Comparison of ENCODE assay signal across 9 mouse cellular contexts in the genomic region with DNA sequence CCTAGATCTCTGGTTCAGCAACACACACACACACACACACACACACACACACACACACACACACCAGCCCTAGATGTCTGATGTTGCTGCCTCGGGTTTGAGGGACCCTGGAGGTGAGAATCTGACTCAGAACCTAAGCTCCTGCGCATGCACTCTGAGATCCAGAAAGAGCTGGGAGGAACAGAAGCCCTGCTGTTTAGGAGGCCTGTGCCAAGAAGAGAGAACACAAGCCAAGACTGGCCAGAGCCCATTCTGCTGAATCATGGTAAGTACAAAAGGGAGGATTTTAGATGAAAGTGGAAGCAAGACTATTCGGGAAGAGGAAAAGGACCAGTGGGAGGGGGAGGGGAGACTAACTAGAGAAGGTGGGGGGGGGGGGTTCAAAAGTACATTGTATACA.
DNase-seq lines count a peak whose midpoint lies in the region; ATAC-seq lines count a peak whose summit lies in the region.
"Had no signal": no experiment of that assay in that cellular context is flagged by ENCODE, and none has a peak within 500 bp of the region (broad histone marks: within the 10 kb centered on the region; RNA-seq: fewer than 3 reads in every experiment).

No protein-coding gene starts in this region.

- no peak for ATAC-seq in kidney, embryonic 15.5 days (replicated peaks; ENCODE audit: low FRiP score)
- peak; percentile 87 for ATAC-seq in lung, embryonic 16.5 days (ENCODE audit: low read depth)

- no peak overlapping the region for H3K4me3 ChIP-seq in kidney, embryonic 15.5 days (replicated peaks)
- no peak overlapping the region for H3K4me3 ChIP-seq in lung, embryonic 16.5 days (ENCODE audit: low read length)
- H3K4me3 ChIP-seq: hindbrain, embryonic 15.5 days had no signal

- 0 out of 2 replicates have a peak overlapping the region, but pooled peaks have one; percentile 9 for H3K27ac ChIP-seq in kidney, embryonic 15.5 days
- H3K27ac ChIP-seq in lung, embryonic 16.5 days (ENCODE audit: low read length) = no peak overlapping the region
- H3K27ac ChIP-seq: hindbrain, embryonic 15.5 days had no signal

- peak; percentile 14 to 66 for DNase-seq in adrenal gland, adult (ENCODE audit: inconsistent age in 2 of 2, low spot score in 1 of 2)
- no peak for DNase-seq in adrenal gland, postnatal 4 days (ENCODE audit: low spot score in 2 of 2)
- peak; percentile 26 for DNase-seq in adipocyte (ENCODE audit: low spot score)
- DNase-seq in frontal cortex, adult 2 months (ENCODE audit: extremely low spot score in 1 of 2, low spot score in 1 of 2) = peak; percentile 47 to 73
- peak; percentile 43 for DNase-seq in telencephalon, adult 2 months (ENCODE audit: low read depth, low spot score)
- no peak for DNase-seq in spleen, postnatal 4 days (ENCODE audit: low spot score in 2 of 2)

- peaks cover 17% of the 10 kb centered on the region; the same call in 1 of the 2 replicates for H3K4me1 ChIP-seq in kidney, embryonic 15.5 days
- H3K4me1 ChIP-seq in lung, embryonic 16.5 days (replicated peaks; ENCODE audit: control insufficient read depth, insufficient read depth, low read length) = peaks cover 3% of the 10 kb centered on the region; the same call in 1 of the 2 replicates
- H3K4me1 ChIP-seq: hindbrain, embryonic 15.5 days had no signal

- H3K36me3 ChIP-seq in kidney, embryonic 15.5 days = no peaks in the 10 kb centered on the region
- H3K36me3 ChIP-seq in lung, embryonic 16.5 days (ENCODE audit: control insufficient read depth, insufficient read depth, low read length) = no peaks in the 10 kb centered on the region
- H3K36me3 ChIP-seq: hindbrain, embryonic 15.5 days had no signal

- no peak overlapping the region for H3K4me2 ChIP-seq in kidney, embryonic 15.5 days
- H3K4me2 ChIP-seq in lung, embryonic 16.5 days (ENCODE audit: low read depth, low read length) = no peak overlapping the region; the same call in 1 of the 2 replicates
- H3K4me2 ChIP-seq: hindbrain, embryonic 15.5 days had no signal

- no peaks in the 10 kb centered on the region for H3K27me3 ChIP-seq in kidney, embryonic 15.5 days
- no peaks in the 10 kb centered on the region for H3K27me3 ChIP-seq in lung, embryonic 16.5 days (ENCODE audit: control insufficient read depth, insufficient read depth, low read depth, low read length)

- H3K9me3 ChIP-seq in kidney, embryonic 15.5 days (replicated peaks) = no peaks in the 10 kb centered on the region
- peaks cover 3% of the 10 kb centered on the region; the same call in 1 of the 2 replicates for H3K9me3 ChIP-seq in lung, embryonic 16.5 days (ENCODE audit: control insufficient read depth, low read length)
- H3K9me3 ChIP-seq: hindbrain, embryonic 15.5 days had no signal

- 56% methylated on average over 3 of the region's 3 CpGs for WGBS in kidney, embryonic 15.5 days
- 37% methylated on average over 3 of the region's 3 CpGs for WGBS in lung, embryonic 16.5 days

- H3K9ac ChIP-seq in kidney, embryonic 15.5 days = no peak overlapping the region
- H3K9ac ChIP-seq in lung, embryonic 16.5 days (ENCODE audit: low read length) = no peak overlapping the region
- H3K9ac ChIP-seq: hindbrain, embryonic 15.5 days had no signal

Comparison
In these comparisons a context has a peak if more than half of its experiments do, and no peak if none do; other contexts are left out.
1. DNase-seq: peak in adrenal gland, adult (2 of 2), adipocyte (single experiment), frontal cortex, adult 2 months (2 of 2) and telencephalon, adult 2 months (single experiment); none in adrenal gland, postnatal 4 days (0 of 2) and spleen, postnatal 4 days (0 of 2).